Mouse (Mus musculus): ENCODE results near the gene Pnpla8. TPM values are rescaled to one million over a fixed set of nuclear protein-coding genes. Genes with fewer than 3 reads are reported as not detected.

The Pnpla8 gene
- polyA plus RNA-seq, 1 experiment from 2014 or later = 55.5 TPM

GRCm38 (mm10) chr12:44357460-44357859, 136.3 kb downstream of the Pnpla8 start:
- WGBS (ENCODE audit: insufficient replicate concordance) = 53% methylated on average over 3 of the region's 3 CpGs

GRCm38 (mm10) chr12:44357881-44358280, 136.7 kb downstream of the Pnpla8 start:
- no peak overlapping the region for H3K4me3 ChIP-seq (ENCODE audit: low read depth, low read length)
- H3K9me3 ChIP-seq (replicated peaks; ENCODE audit: control insufficient read depth, low read length) = no peaks in the 10 kb centered on the region
- H3K36me3 ChIP-seq (ENCODE audit: control insufficient read depth, insufficient read depth, low read length) = no peaks in the 10 kb centered on the region
- H3K9ac ChIP-seq (ENCODE audit: low read depth, low read length) = no peak overlapping the region
- no peaks in the 10 kb centered on the region for H3K27me3 ChIP-seq (ENCODE audit: control insufficient read depth, insufficient read depth, low read length)
- no peak overlapping the region for H3K27ac ChIP-seq (ENCODE audit: low read depth, low read length)
- ATAC-seq (replicated peaks; ENCODE audit: insufficient number of reproducible peaks, low FRiP score, low TSS enrichment) = no peak
- no peaks in the 10 kb centered on the region for H3K4me1 ChIP-seq (ENCODE audit: control insufficient read depth, insufficient read depth, low read length)
- WGBS (ENCODE audit: insufficient replicate concordance) = 89% methylated on average over 1 of the region's 1 CpGs
- no peak overlapping the region for H3K4me2 ChIP-seq

More at GRCm38 (mm10) chr12:44357460-44357859, 136.3 kb downstream of the Pnpla8 start:
- Histone ChIP-seq H3K4me3 (ENCODE audit: low read depth, low read length) (no peak overlapping the region), H3K27ac (ENCODE audit: low read depth, low read length) (no peak overlapping the region), H3K36me3 (ENCODE audit: control insufficient read depth, insufficient read depth, low read length) (no peaks in the 10 kb centered on the region), H3K9ac (ENCODE audit: low read depth, low read length) (no peak overlapping the region), H3K27me3 (ENCODE audit: control insufficient read depth, insufficient read depth, low read length) (no peaks in the 10 kb centered on the region), H3K9me3 (replicated peaks; ENCODE audit: control insufficient read depth, low read length) (no peaks in the 10 kb centered on the region), H3K4me2 (no peak overlapping the region), H3K4me1 (ENCODE audit: control insufficient read depth, insufficient read depth, low read length) (no peaks in the 10 kb centered on the region)
- ATAC-seq (replicated peaks; ENCODE audit: insufficient number of reproducible peaks, low FRiP score, low TSS enrichment) = no peak

- no peaks in the 10 kb centered on the region for H3K9me3 ChIP-seq (replicated peaks; ENCODE audit: control insufficient read depth, low read length)
- no peak for ATAC-seq (replicated peaks; ENCODE audit: insufficient number of reproducible peaks, low FRiP score, low TSS enrichment)
- H3K27ac ChIP-seq (ENCODE audit: low read depth, low read length) = no peak overlapping the region
- no peak overlapping the region for H3K4me2 ChIP-seq
- no peaks in the 10 kb centered on the region for H3K36me3 ChIP-seq (ENCODE audit: control insufficient read depth, insufficient read depth, low read length)
- no peak overlapping the region for H3K4me3 ChIP-seq (ENCODE audit: low read depth, low read length)
- H3K27me3 ChIP-seq (ENCODE audit: control insufficient read depth, insufficient read depth, low read length) = no peaks in the 10 kb centered on the region
- no peaks in the 10 kb centered on the region for H3K4me1 ChIP-seq (ENCODE audit: control insufficient read depth, insufficient read depth, low read length)
- WGBS (ENCODE audit: insufficient replicate concordance) = 78% methylated on average over 3 of the region's 3 CpGs
- H3K9ac ChIP-seq (ENCODE audit: low read depth, low read length) = no peak overlapping the region
These were observed 150.0 kb downstream of the Pnpla8 start for GRCm38 (mm10) chr12:44371076-44371710.

Small RNA genes lying within 50 kb of the gene (microRNA-seq; reads per million reads assigned to microRNA genes)
- 0.68 reads per million, percentile 4 among the genes with 10 or more reads in this experiment for gene Mir5627 (ENCODE audit: borderline number of aligned reads)

Other genes with a start within 250 kb of the Pnpla8 start
- 29.2 and 37.0 TPM in 2 replicates for gene Dnajb9, start 11.0 kb upstream of the Pnpla8 start, polyA plus RNA-seq (2014; fragmentation: Nextera tagmentation; extraction: Ambion mirVana)
- 0.84 and 1.6 TPM in 2 replicates for gene Nrcam, start 107.5 kb downstream of the Pnpla8 start, polyA plus RNA-seq (2014; fragmentation: Nextera tagmentation; extraction: Ambion mirVana)

Measured in heart, embryonic 11.5 days (tissue).